Mouse (Mus musculus) E14TG2a.4 (cell line): Measurements from ENCODE around the gene Nectin4.

Experiments
- CTCF ChIP-seq: conservative IDR thresholded peaks from 2 replicates; pipeline ENCODE4 v1.5.1; 2014; ENCODE audit warnings: low read length
- NANOG ChIP-seq: IDR thresholded peaks from 2 replicates; pipeline ENCODE4 v1.6.1; 2014; ENCODE audit warnings: borderline replicate concordance, low read length, mixed read lengths
- POU5F1 ChIP-seq: IDR thresholded peaks from 2 replicates; pipeline ENCODE4 v1.6.1; 2014; ENCODE audit warnings: low read length, borderline replicate concordance

- TF ChIP-seq CTCF = no peak
- TF ChIP-seq POU5F1 = no peak
- no peak for TF ChIP-seq NANOG
Measured at GRCm38 (mm10) chr1:171419291-171419882, 49.5 kb downstream of the Nectin4 start.
